Mouse (Mus musculus) bone marrow macrophage, adult 2 months (primary cell): ENCODE results near the gene Sypl.

Experiments used
- CTCF ChIP-seq: IDR thresholded peaks from 2 replicates; pipeline ENCODE4 v1.5.1; 2012; ENCODE audit warnings: low read depth, mild to moderate bottlenecking, low read length, moderate library complexity
- POLR2A ChIP-seq: IDR thresholded peaks from 2 replicates; pipeline ENCODE4 v1.6.1; 2012; ENCODE audit warnings: mild to moderate bottlenecking, low read depth, low read length, borderline replicate concordance

- no peak for TF ChIP-seq CTCF
- TF ChIP-seq POLR2A: no peak
Measured at GRCm38 (mm10) chr12:32953066-32953465, 625 bp upstream of the Sypl start.
